Mouse (Mus musculus) E14TG2a.4 (cell line): ENCODE results near the gene Spo11.

Experiments
- CTCF ChIP-seq: conservative IDR thresholded peaks from 2 replicates; pipeline ENCODE4 v1.5.1; 2014; ENCODE audit warnings: low read length
- POU5F1 ChIP-seq: IDR thresholded peaks from 2 replicates; pipeline ENCODE4 v1.6.1; 2014; ENCODE audit warnings: low read length, borderline replicate concordance

- TF ChIP-seq CTCF (no peak), POU5F1 (no peak)
Measured at GRCm38 (mm10) chr2:173017940-173018339, 40.4 kb downstream of the Spo11 start.
